Mouse (Mus musculus) brain, embryonic 14.5 days (tissue): Measurements from ENCODE around the gene Tmsb15b2.

ENCODE experiments used
- CTCF ChIP-seq: fragments of 200-500 bp; IDR thresholded peaks from 2 replicates; pipeline ENCODE4 v1.5.1; 2012; ENCODE audit warnings: inconsistent platforms, mild to moderate bottlenecking, moderate library complexity, borderline replicate concordance; ENCODE audit not compliant: insufficient read depth, insufficient read length; ENCODE audit errors: extremely low read depth
- POLR2A ChIP-seq: fragments of 200-500 bp; IDR thresholded peaks from 2 replicates; pipeline ENCODE4 v1.6.1; 2012; ENCODE audit warnings: mild to moderate bottlenecking, inconsistent platforms, borderline replicate concordance; ENCODE audit not compliant: poor library complexity, insufficient read depth, insufficient read length, severe bottlenecking; ENCODE audit errors: extremely low read depth

DNA sequence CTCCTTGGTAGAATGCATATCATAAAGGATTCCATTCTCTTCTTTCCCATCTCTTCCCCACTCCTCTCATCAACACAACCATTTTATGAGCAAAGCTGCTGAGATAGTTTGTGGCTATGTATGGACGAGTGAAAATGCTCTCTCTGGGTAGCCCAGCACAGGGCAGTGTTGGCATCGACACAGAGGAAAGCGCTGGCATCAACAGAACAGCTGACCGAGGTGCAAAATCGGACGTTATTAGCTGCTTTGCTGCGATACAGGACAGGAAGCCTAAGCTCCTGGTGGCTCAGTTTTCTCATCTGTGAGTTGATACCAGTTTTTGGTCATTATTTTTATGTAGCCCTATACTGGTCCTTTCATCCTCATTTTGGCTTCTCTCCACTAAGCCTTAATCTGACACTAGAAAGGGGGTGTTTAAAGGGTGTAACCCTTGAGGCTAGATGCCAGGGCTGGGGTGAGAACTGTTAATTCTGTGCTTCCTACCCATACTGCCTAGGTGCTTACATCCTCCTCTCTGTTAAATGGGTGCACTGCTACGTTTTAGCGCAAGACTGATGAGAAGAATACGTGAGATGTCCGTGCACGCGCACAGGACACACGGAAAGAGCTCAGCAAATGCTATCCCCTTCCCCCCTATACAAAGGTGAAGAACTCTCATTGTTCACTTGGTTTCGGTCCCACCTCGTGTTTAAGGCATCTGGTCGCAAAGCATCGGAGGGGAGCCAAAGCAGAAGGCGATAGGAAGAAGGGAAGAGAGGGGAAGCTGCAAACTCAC is 17.1 kb upstream of the Tmsb15b2 start:
- TF ChIP-seq CTCF, result no peak
- TF ChIP-seq POLR2A, result no peak
